Mouse (Mus musculus) layer of hippocampus, adult 18-20 months (tissue): Measurements from ENCODE around the gene Ly86. TPM values are rescaled to one million over a fixed set of nuclear protein-coding genes. Genes with fewer than 3 reads are reported as not detected.

ENCODE experiments used
- DNase-seq, 2 experiments: peaks; one replicate each; pipeline ENCODE4 v3.0.0; 2022; ENCODE audit warnings: low spot score in 2 of 2
- long read RNA-seq: library from polyadenylated mRNA; stranded (forward); transcript quantifications from one replicate; pipeline ENCODE4 v2.0.0, GENCODE M21; 2021
- total RNA-seq, 2 experiments: library from RNA; stranded (reverse); gene quantifications; 2 replicates each; pipeline ENCODE4 v1.2.3; 2021

The Ly86 gene
- total RNA-seq = 10 to 100 TPM in 1 of 2 experiments, 1 to 10 TPM in 1; 9.7 to 11.1 TPM
- long read RNA-seq, partial matches to known transcripts = 0 of 4 reads
- long read RNA-seq, other reads (novel, unspliced or antisense) = 3 of 4 reads

GRCm38 (mm10) chr13:37344909-37345772 lies at the start of gene Ly86:
Gene Ly86, plus strand, starts transcription at chr13:37345208.
- DNase-seq = no peak

GRCm38 (mm10) chr13:37297886-37298285 lies 47.1 kb upstream of the Ly86 start:
- DNase-seq = no peak

- no peak for DNase-seq
Measured at GRCm38 (mm10) chr13:37298856-37299255, 46.2 kb upstream of the Ly86 start.

- no peak for DNase-seq
Measured at GRCm38 (mm10) chr13:37302877-37303276, 42.1 kb upstream of the Ly86 start.

DNA sequence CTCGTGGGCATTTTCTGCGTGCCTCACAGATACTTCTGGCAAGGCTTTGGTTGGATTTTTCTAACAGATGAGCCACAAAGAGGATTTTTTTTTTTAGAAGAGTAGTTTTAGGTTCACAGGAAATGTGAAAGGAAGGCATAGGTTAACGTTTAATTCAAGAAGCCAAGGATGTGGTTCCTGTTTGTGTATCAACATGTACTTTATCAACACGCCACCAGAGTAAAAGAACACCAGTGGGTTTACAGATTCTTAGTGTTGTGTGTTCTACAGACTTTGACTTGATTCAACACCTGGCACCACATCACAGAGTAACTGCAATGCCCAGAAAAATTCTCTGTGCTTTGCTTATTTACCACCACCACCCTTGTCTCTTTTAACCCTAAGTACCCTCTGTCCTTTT lies 37.0 kb upstream of the Ly86 start:
- DNase-seq = no peak

GRCm38 (mm10) chr13:37309296-37309695 lies 35.7 kb upstream of the Ly86 start:
- DNase-seq = no peak

DNA sequence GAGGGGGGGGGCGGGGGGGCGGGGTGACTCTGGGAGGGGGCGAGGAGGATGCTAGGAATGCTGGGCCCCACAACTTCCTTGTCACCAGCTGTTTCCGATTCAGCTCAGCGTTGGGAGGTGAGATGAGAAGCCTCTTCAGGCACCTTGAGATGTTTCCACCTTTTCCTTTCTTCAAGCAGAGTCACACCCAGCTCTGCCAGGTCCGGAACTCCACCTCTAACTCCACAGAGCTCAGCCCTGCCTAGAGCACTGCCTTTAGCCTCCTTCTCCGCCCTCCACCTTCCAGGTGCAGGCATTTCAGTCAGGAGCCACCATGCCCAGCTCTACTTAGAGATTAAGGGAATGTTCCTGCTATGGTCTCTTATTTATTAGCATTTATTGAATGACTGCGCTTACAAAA lies 34.7 kb upstream of the Ly86 start:
- no peak for DNase-seq

- peak in 1 of 2 experiments; percentile 58 for DNase-seq
Measured at GRCm38 (mm10) chr13:37311555-37312221, 33.3 kb upstream of the Ly86 start.

DNA sequence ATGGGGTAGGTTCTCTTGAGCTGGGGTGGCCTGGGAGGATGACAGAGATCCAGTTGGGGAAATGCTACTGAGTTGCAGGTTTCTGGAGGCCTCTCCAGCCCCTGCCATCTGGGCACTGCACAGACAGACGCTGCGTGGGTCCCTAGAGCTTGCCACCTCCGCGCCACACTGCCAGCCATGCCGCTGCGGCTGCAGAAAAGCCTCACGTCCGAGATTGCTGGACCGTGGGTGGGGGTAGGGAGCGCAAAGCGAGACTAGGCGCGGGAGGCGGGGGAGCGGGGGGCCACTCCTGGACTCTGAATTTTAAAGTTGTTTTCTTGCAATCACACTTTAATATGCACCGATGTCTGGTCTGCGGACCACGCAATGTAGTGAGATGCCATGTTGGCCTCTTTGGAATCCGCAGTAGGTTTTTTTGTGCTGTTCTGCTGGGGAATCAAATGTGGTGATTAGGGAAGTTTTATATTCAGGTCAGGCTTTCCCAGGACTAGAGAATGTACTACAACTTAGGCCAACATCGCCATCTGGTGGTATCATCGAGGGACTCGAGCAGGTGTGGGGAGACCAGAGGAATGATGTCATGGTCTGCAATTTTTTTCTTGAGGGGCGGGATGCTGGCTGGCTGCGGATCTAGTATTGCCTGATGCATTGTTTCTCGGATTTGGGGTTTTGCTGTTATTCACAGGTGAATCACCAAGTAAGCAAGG lies 32.6 kb upstream of the Ly86 start:
- DNase-seq = peak; percentile 89 to 97

DNA sequence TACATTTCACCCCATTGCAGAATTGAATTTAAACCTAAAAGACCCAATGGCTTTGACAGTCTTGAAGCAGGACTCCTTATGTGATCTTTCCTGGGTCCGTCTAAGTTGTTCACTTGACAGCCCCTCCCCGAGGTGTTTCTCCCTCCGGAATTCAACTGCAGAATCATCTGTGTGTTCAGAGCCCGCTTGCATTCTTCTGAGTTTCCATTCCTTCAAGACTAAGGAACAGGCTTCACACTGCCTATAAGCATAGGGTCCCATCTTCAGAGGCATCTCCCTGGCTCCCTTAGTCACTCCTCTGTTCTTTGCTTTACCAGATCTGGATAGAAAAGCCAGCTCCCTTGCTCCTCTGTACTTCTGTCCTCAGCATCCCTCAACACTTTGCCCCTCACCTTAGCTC lies 32.1 kb upstream of the Ly86 start:
- no peak for DNase-seq

DNA sequence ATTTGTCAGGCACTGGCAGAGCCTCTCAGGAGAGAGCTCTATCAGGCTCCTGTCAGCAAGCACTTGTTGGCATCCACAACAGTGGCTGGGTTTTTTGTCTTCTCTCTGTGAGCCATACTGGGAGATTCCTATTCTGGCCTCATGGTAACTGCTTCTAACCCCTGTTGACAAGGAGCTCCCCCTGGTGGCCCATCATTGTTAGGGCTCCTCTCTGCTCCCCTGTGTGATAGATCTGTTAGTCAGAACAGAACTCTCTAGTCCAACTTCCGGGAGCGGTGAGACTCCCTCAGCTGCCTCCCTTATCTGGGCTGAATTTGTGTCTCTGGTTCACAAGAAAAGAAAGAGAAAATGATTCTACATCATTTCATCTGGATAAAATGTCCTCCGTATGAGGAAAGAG lies 19.5 kb upstream of the Ly86 start:
- peak; percentile 52 to 75 for DNase-seq

GRCm38 (mm10) chr13:37329747-37330146 lies 15.3 kb upstream of the Ly86 start:
- no peak for DNase-seq

DNA sequence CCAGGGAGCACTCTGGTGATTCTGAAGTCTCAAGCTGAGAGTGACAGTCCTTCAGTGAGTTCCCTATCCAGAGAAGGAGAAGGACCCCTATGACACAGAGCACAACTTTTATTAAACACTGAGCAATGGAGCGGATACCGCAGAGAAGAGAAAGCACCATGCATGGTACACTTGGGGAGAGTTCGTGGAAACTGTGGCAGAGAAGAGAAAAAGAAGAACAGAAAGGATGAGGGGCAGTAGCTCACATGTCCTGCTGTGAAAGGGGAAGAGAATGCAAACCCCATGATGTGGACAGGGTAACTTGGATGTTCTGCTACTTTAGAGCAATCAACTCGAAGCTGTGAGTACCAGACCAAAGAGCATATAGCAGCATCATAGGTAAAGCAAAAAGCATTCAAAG lies 14.0 kb upstream of the Ly86 start:
- DNase-seq = no peak

DNA sequence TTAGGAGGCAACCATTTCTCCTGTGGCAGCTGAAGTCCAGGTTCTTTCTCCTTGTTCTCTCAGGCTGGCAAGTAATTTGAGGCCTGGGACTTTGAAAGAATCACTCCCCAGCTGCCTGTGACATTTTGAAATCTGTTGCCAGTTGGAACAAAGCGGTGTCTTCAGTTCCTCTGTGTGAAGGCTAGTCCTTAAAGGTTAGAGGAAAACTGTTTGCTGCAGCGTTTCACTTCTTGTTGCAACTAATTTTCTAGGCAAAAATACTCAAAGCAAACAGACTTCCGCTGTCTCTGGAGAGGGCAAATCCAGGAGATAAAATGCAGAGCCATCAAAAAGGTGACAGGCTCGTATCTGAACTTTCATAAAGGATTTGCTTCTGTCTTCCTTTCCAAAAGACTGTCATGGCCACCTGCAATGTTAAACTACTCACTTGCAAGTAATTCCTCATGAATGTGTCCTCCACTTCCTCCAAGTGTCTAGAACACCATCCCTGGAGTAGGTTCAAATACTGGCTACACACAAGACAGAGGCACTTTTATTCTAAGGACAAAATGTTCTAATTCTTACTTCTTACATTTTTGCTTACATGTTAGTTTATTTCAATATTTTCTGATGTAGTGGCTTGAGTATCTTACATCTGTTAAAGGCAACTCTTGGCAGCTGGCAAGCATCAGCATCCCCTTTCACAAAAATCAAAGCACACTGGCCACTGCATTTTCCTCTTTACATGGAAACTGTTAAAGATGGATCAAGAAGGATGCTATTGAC lies 12.0 kb upstream of the Ly86 start:
- no peak for DNase-seq

DNA sequence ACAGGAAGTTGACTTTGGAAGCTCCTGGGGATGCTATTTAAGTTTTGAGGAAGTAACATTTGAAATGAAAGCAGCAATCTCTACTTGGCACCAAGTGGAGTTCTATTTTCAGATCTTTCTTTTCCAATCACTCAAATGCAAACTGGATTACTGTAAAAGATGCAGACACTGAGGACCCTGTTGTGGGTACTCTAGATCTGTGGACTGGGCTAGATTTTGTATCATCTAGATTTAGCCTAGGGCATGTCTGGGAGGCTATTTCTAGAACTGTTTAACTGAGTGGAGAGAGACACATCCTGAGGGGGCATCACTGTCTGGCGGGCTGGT lies 11.5 kb upstream of the Ly86 start:
- DNase-seq = no peak

GRCm38 (mm10) chr13:37337269-37337668 lies 7.7 kb upstream of the Ly86 start:
- no peak for DNase-seq

DNA sequence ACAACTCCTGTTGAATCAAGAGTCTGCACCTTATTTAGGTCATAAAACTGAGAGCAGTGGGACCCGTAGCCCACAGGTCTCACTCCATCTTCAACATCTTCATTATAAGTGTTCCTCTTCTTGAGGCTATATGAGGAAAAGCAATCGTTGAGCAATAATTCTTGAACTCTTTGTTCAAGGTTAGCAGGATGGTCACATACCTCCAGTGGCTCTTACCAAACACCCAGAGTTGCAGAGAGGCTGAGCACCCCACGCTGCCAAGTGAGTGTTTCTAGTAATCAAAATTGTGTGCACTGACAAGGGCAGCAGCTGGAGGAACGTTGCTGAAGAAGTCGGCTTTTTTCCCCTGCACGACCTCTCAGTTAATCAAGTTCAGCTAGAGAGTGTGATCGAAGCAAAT lies 7.1 kb upstream of the Ly86 start:
- DNase-seq = no peak

- DNase-seq = no peak
Measured at GRCm38 (mm10) chr13:37342804-37343203, 2.2 kb upstream of the Ly86 start.

DNA sequence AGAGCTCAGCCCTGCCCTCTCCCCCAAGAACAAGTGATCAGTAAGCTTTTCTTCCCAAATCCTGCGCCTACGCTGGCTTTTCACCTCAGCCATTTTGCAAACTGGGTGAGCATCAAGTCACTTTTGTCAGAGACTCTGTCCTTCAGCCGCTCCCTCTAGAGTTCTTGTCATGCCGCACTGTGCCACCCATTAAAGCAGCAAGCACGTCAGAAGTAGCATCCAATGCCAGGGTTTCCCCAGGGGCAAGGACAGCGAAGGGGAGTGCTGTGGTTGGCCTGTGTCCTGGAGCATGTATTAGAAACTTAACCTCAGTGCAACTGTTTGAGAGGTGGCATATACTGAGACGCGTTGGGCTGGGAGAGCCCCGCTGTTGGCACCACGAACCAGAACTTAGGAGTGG lies 815 bp downstream of the Ly86 start:
- DNase-seq = no peak

DNA sequence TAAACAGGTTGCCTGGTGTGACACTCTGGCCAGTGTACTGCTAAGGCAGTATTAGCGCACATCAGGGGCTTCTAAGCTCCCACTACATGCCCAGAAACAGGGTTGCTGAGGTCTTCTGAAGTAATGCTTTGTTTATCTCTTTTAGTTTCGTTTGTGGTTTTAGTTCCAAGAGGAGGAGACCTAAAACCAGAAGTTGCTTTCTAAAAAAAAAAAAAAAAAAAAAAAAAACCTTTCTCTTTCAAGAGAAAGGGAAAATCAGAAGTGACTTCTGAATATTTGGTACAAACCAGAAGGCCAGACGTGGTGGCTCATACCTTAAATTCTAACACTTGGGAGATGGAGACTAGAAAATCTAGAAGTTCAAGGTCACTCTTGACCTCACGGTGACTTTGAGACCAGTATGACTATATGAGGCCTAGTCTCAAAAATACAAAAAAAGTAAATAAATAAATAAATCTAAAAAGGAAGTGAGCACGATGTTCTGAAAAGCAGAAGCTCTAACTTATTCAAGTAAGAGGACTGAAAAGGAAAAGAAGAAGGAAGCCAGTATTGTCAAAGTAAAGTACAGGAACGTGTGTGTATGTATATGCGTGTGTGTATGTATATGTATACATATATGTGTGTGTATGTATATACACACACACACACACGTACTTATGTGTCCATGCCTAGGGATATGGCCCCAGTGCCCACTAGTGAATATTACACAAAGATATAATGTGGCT lies 3.0 kb downstream of the Ly86 start:
- no peak for DNase-seq

DNA sequence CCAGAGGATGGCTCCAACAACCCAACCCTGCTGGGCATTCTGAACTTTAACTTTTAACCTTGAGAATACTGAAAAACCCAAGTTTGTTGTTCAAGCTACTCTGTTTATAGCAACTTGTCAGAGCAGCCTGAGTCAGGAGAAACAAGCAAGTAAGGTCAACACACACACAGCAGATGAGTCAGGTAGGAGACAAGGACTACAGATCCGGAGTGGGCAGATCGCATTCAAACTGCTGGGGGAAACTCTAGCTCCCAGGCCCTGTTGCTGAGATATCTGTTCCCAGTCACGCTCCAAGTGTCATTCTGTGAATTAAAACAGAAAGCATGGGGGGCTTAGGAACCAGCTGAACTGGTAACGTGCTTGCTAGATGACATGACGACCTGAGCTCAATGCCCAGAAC lies 4.0 kb downstream of the Ly86 start:
- no peak for DNase-seq
